Mouse (Mus musculus): Measurements from ENCODE around the gene Ccdc141. TPM values are rescaled to one million over a fixed set of nuclear protein-coding genes. Genes with fewer than 3 reads are reported as not detected.
"Not testable (repeated sequence)": the region's sequence is repeated elsewhere in the genome, so short reads cannot be mapped to it uniquely, and the experiment has no call there.

The Ccdc141 gene
- polyA plus RNA-seq, 1 experiment from 2014 or later: 3.0 TPM

DNA sequence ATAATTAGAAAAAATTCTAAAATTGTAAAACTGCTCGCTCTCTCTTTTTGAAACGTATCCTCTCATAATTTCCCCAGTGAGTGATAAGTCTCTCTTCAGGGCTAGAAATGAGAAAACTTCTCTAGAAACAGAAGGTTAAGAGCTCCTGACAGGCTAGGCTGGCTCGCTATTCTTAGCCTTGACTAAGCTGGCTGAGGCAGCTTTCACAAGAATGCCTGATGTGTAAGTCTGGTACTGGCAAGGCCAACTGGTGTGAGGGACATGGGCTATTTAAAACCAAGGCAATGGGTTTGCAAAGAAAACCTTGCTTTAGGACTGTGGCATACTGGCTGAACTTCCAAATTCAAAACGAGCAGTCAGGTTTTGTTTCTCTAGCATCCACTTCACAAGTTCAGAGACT is 136.3 kb downstream of the Ccdc141 start:
- no peaks in the 10 kb centered on the region for H3K4me1 ChIP-seq (ENCODE audit: insufficient read depth)
- H3K27me3 ChIP-seq (ENCODE audit: insufficient read depth, low read length): no peaks in the 10 kb centered on the region
- H3K36me3 ChIP-seq (replicated peaks; ENCODE audit: insufficient read depth, low read length): no peaks in the 10 kb centered on the region
- no peak overlapping the region for H3K27ac ChIP-seq (ENCODE audit: low read depth)
- no peak overlapping the region for H3K9ac ChIP-seq (replicated peaks)
- ATAC-seq: no peak
- no peak overlapping the region for H3K4me2 ChIP-seq (ENCODE audit: low read depth, low read length)
- WGBS (ENCODE audit: insufficient replicate concordance): 67% methylated on average over 4 of the region's 4 CpGs
- no peak for DNase-seq
- no peaks in the 10 kb centered on the region for H3K9me3 ChIP-seq (ENCODE audit: low read length)
- no peak overlapping the region for H3K4me3 ChIP-seq (ENCODE audit: low read depth, low read length)
- TF ChIP-seq CTCF (IDR thresholded peaks at IDR 0.05; ENCODE audit: low read depth) (no peak), EP300 (IDR thresholded peaks at IDR 0.05; ENCODE audit: low read depth) (no peak)

DNA sequence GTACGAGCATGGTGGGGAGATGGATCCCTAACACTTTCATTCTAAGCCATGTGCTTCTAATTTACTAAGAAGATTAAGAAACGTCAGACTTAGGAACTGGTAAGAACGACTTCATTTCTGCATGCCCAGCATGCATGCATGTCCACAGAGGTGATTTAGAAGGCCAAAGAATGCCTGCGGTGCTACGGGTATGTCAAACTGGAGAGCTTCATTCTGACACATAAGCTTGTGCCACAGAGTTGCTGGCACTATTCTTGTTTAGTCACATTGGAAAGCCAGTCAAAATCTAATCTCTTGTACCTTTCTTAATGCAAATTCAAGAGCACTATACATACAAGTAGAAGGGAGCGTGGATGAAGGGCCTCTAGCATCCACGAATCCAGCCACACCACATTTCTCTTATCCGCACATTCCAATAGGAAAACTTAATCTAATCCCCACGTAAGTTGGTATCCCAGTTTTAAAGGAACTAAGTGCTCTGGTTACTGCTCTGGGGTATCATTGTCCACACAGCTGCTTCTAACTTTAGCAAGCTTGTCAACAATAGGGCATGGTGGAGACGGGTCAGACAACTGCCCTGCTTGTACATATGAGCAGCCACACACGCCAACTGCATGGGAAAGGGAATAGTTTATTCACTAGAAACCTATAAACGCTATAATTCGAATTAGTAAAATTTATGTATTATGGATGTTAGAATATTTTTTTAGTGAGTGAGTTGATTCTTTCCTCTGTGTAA is 136.9 kb downstream of the Ccdc141 start:
- Histone ChIP-seq H3K27me3 (ENCODE audit: insufficient read depth, low read length) (no peaks in the 10 kb centered on the region), H3K4me1 (ENCODE audit: insufficient read depth) (no peaks in the 10 kb centered on the region), H3K27ac (ENCODE audit: low read depth) (no peak overlapping the region), H3K36me3 (replicated peaks; ENCODE audit: insufficient read depth, low read length) (no peaks in the 10 kb centered on the region), H3K9me3 (ENCODE audit: low read length) (no peaks in the 10 kb centered on the region), H3K9ac (replicated peaks) (no peak overlapping the region), H3K4me2 (ENCODE audit: low read depth, low read length) (no peak overlapping the region), H3K4me3 (ENCODE audit: low read depth, low read length) (no peak overlapping the region)
- no peak for ATAC-seq
- TF ChIP-seq CTCF (IDR thresholded peaks at IDR 0.05; ENCODE audit: low read depth) (no peak), EP300 (IDR thresholded peaks at IDR 0.05; ENCODE audit: low read depth) (no peak)
- WGBS (ENCODE audit: insufficient replicate concordance): 75% methylated on average over 13 of the region's 13 CpGs
- DNase-seq: no peak

DNA sequence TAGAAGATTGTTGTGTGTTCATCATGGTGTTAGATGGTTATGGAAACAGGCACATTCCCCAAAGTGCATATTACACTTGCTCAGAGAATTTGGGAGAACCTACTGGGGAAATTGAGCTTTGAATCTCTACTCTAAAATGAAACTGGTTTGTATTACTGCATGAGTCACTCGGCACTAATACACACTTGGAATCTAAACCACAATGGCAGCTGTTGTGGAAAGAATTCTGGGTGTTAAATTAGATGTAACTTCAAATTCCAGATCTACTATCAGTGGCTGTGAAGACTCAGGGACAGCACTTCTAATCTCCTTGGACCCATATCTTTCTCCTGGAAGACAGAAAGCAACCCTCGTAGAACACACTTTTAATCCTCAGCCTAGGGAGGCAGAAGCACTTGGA is 149.8 kb downstream of the Ccdc141 start:
- H3K27me3 ChIP-seq (ENCODE audit: insufficient read depth, low read length): no peaks in the 10 kb centered on the region
- no peak for DNase-seq
- no peak overlapping the region for H3K4me3 ChIP-seq (ENCODE audit: low read depth, low read length)
- TF ChIP-seq EP300 (IDR thresholded peaks at IDR 0.05; ENCODE audit: low read depth) (no peak), CTCF (IDR thresholded peaks at IDR 0.05; ENCODE audit: low read depth) (no peak)
- H3K36me3 ChIP-seq (replicated peaks; ENCODE audit: insufficient read depth, low read length): peaks cover 10% of the 10 kb centered on the region; the same call in 1 of the 2 replicates
- WGBS (ENCODE audit: insufficient replicate concordance): 76% methylated on average over 2 of the region's 2 CpGs
- H3K9ac ChIP-seq (replicated peaks): no peak overlapping the region
- no peaks in the 10 kb centered on the region for H3K4me1 ChIP-seq (ENCODE audit: insufficient read depth)
- no peaks in the 10 kb centered on the region for H3K9me3 ChIP-seq (ENCODE audit: low read length)
- no peak overlapping the region for H3K27ac ChIP-seq (ENCODE audit: low read depth)
- H3K4me2 ChIP-seq (ENCODE audit: low read depth, low read length): no peak overlapping the region
- no peak for ATAC-seq

DNA sequence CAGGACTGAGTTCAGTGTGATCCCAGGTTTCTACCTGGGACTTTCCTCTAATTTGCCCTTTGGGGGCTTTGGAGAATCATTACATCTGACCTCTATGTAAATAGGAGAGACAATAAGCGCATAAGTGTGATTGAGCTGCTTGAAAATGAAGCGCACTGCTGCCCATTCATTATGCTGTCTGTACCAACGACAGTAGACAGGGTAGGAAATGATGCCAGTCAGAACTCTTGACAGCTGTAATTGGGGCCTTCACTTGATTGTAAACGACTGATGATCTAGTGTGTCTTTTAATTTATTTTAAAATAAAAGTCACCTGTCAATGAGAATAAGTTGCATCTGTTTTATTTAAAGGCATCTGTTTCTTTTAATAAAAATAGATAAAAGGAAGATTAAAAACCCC is 152.7 kb downstream of the Ccdc141 start:
- TF ChIP-seq CTCF (IDR thresholded peaks at IDR 0.05; ENCODE audit: low read depth) (no peak), EP300 (IDR thresholded peaks at IDR 0.05; ENCODE audit: low read depth) (no peak)

DNA sequence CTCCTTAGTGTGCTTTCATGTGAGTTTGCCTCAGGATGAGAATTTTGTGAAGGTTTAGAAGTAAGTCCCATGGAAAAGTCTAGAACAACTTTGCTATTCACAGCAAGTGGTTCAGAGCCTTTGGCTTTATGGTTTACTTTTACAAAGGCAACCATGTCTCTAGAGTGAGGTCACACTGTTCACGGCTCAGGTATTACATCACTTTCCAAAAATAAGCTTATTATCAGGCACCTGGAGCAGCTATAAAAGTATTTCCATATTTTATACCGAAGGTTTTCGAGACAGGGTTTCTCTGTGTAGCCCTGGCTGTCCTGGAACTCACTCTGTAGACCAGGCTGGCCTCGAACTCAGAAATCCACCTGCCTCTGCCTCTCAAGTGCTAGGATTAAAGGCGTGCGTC is 157.0 kb downstream of the Ccdc141 start:
- H3K36me3 ChIP-seq (replicated peaks; ENCODE audit: insufficient read depth, low read length); ATAC-seq; H3K27ac ChIP-seq (ENCODE audit: low read depth); H3K9me3 ChIP-seq (ENCODE audit: low read length); H3K4me3 ChIP-seq (ENCODE audit: low read depth, low read length); DNase-seq; H3K9ac ChIP-seq (replicated peaks); H3K4me2 ChIP-seq (ENCODE audit: low read depth, low read length); H3K4me1 ChIP-seq (ENCODE audit: insufficient read depth); H3K27me3 ChIP-seq (ENCODE audit: insufficient read depth, low read length): not testable (repeated sequence)
- 70% methylated on average over 6 of the region's 6 CpGs for WGBS (ENCODE audit: insufficient replicate concordance)

More for the DNA sequence above, 152.7 kb downstream of the Ccdc141 start:
- Histone ChIP-seq H3K9me3 (ENCODE audit: low read length) (no peaks in the 10 kb centered on the region), H3K4me2 (ENCODE audit: low read depth, low read length) (no peak overlapping the region), H3K27me3 (ENCODE audit: insufficient read depth, low read length) (no peaks in the 10 kb centered on the region), H3K27ac (ENCODE audit: low read depth) (no peak overlapping the region), H3K4me1 (ENCODE audit: insufficient read depth) (no peaks in the 10 kb centered on the region), H3K4me3 (ENCODE audit: low read depth, low read length) (no peak overlapping the region), H3K9ac (replicated peaks) (no peak overlapping the region), H3K36me3 (replicated peaks; ENCODE audit: insufficient read depth, low read length) (peaks cover 10% of the 10 kb centered on the region; the same call in 1 of the 2 replicates)
- no peak for DNase-seq
- no peak for ATAC-seq
- 68% methylated on average over 4 of the region's 4 CpGs for WGBS (ENCODE audit: insufficient replicate concordance)

DNA sequence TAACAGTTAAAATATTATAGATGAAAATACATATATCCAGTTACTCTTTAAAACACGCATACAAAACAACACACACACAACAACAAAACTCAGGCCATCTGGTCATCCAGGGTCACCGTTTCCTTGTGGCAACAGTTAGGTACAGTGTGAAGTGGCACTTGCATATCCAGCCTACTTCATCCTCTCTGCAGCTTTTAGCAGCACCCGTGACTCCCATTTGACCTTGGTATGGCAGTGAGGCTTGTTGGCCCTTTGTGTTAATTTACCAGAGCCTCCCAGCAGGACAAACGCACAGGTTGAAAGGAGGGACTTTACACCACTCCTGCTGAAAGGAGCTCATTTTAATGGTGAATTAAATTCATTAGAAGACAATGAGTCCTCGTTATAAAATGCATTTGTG is 158.5 kb downstream of the Ccdc141 start:
- TF ChIP-seq CTCF (IDR thresholded peaks at IDR 0.05; ENCODE audit: low read depth): no peak
- TF ChIP-seq EP300 (IDR thresholded peaks at IDR 0.05; ENCODE audit: low read depth): no peak

More for the DNA sequence above, 158.5 kb downstream of the Ccdc141 start:
- no peaks in the 10 kb centered on the region; the same call in 1 of the 2 replicates for H3K36me3 ChIP-seq (replicated peaks; ENCODE audit: insufficient read depth, low read length)
- WGBS (ENCODE audit: insufficient replicate concordance): 64% methylated on average over 5 of the region's 5 CpGs
- no peaks in the 10 kb centered on the region for H3K4me1 ChIP-seq (ENCODE audit: insufficient read depth)
- no peak for ATAC-seq
- no peak overlapping the region for H3K4me2 ChIP-seq (ENCODE audit: low read depth, low read length)
- no peak overlapping the region for H3K4me3 ChIP-seq (ENCODE audit: low read depth, low read length)
- no peak for DNase-seq
- no peak overlapping the region for H3K9ac ChIP-seq (replicated peaks)
- no peak overlapping the region for H3K27ac ChIP-seq (ENCODE audit: low read depth)
- H3K9me3 ChIP-seq (ENCODE audit: low read length): no peaks in the 10 kb centered on the region
- H3K27me3 ChIP-seq (ENCODE audit: insufficient read depth, low read length): no peaks in the 10 kb centered on the region

Measured in liver, postnatal 0 days (tissue).